Mouse (Mus musculus) MEL (cell line): Measurements from ENCODE around the gene Rab3c. TPM values are rescaled to one million over a fixed set of nuclear protein-coding genes. Genes with fewer than 3 reads are reported as not detected.

Experiments used
- DNase-seq: peaks from one replicate; pipeline ENCODE4 v3.0.0; 2011; ENCODE audit warnings: low read depth, low spot score
- H3K27ac ChIP-seq: 2 replicates; pipeline ENCODE4 v1.5.1; 2012; ENCODE audit warnings: low read depth, mild to moderate bottlenecking, control low read depth, low read length, moderate library complexity; ENCODE audit not compliant: control insufficient read depth
- H3K27me3 ChIP-seq, 2 experiments: fragments of 150-350 bp in 1 of 2; sonication (generic) in 1 of 2; 2 replicates each; pipeline ENCODE4 v1.6.1; 2012; ENCODE audit warnings: low read length in 2 of 2, mild to moderate bottlenecking in 2 of 2, improper control_type of control experiment in 1 of 2, moderate library complexity in 1 of 2; ENCODE audit not compliant: insufficient read depth in 2 of 2, control insufficient read depth in 1 of 2
- H3K36me3 ChIP-seq, 2 experiments: 2 replicates each; pipeline ENCODE4 v1.6.1; 2012 to 2014; ENCODE audit warnings: low read length in 2 of 2, improper control_type of control experiment in 1 of 2, inconsistent platforms in 1 of 2, mild to moderate bottlenecking in 1 of 2; ENCODE audit not compliant: insufficient read depth in 2 of 2, control insufficient read depth in 1 of 2
- H3K4me1 ChIP-seq, 2 experiments: fragments of 150-350 bp in 1 of 2; sonication (generic) in 1 of 2; 2 replicates each; pipeline ENCODE4 v1.6.1; 2012; ENCODE audit warnings: low read length in 2 of 2, improper control_type of control experiment in 1 of 2, mild to moderate bottlenecking in 1 of 2; ENCODE audit not compliant: insufficient read depth in 2 of 2, control insufficient read depth in 1 of 2
- H3K4me3 ChIP-seq, 2 experiments: fragments of 150-350 bp in 1 of 2; sonication (generic) in 1 of 2; 2 replicates each; pipeline ENCODE4 v1.5.1; 2012; ENCODE audit warnings: low read depth in 2 of 2, low read length in 2 of 2, mild to moderate bottlenecking in 2 of 2, moderate library complexity in 2 of 2, control low read depth in 1 of 2, improper control_type of control experiment in 1 of 2; ENCODE audit not compliant: control insufficient read depth in 1 of 2, insufficient read depth in 1 of 2
- H3K79me2 ChIP-seq: 2 replicates; pipeline ENCODE4 v1.6.1; 2012; ENCODE audit warnings: mild to moderate bottlenecking, low read length, moderate library complexity; ENCODE audit not compliant: control insufficient read depth, poor library complexity, insufficient read depth
- H3K9ac ChIP-seq: 2 replicates; pipeline ENCODE4 v1.6.1; 2012; ENCODE audit warnings: low read depth, mild to moderate bottlenecking, control low read depth, low read length, moderate library complexity; ENCODE audit not compliant: control insufficient read depth, poor library complexity, severe bottlenecking
- H3K9me3 ChIP-seq: fragments of 150-350 bp; sonication (generic); replicated peaks from 2 replicates; pipeline ENCODE4 v1.6.1; 2012; ENCODE audit warnings: mild to moderate bottlenecking, low read length, improper control_type of control experiment, moderate library complexity; ENCODE audit not compliant: insufficient read depth
- CHD1 ChIP-seq: IDR thresholded peaks from 2 replicates; pipeline ENCODE4 v1.6.1; 2012; ENCODE audit warnings: low read depth, mild to moderate bottlenecking, inconsistent platforms, low read length, improper control_type of control experiment
- CHD2 ChIP-seq: IDR thresholded peaks from 2 replicates; pipeline ENCODE4 v1.6.1; 2011; ENCODE audit warnings: low read length, improper control_type of control experiment
- CTCF ChIP-seq, 3 experiments: IDR thresholded peaks in 2 of 3; conservative IDR thresholded peaks in 1 of 3; 2 replicates each; pipeline ENCODE4 v1.5.1; 2011 to 2012; ENCODE audit warnings: low read length in 3 of 3, low read depth in 2 of 3, mild to moderate bottlenecking in 2 of 3, improper control_type of control experiment in 1 of 3, inconsistent platforms in 1 of 3, mixed read lengths in 1 of 3, moderate library complexity in 1 of 3; ENCODE audit not compliant: control insufficient read depth in 1 of 3, insufficient read depth in 1 of 3, poor library complexity in 1 of 3, severe bottlenecking in 1 of 3
- E2F4 ChIP-seq: IDR thresholded peaks from 2 replicates; pipeline ENCODE4 v1.6.1; 2011; ENCODE audit warnings: low read depth, low read length, improper control_type of control experiment, borderline replicate concordance
- ELF1 ChIP-seq: IDR thresholded peaks from 2 replicates; pipeline ENCODE4 v1.6.1; 2014; ENCODE audit warnings: low read depth, mild to moderate bottlenecking, inconsistent platforms, low read length, improper control_type of control experiment, moderate library complexity
- EP300 ChIP-seq, 2 experiments: IDR thresholded peaks; 2 replicates each; pipeline ENCODE4 v1.6.1; 2011; ENCODE audit warnings: improper control_type of control experiment in 2 of 2, low read length in 2 of 2, low read depth in 1 of 2, mild to moderate bottlenecking in 1 of 2
- GABPA ChIP-seq: IDR thresholded peaks from 2 replicates; pipeline ENCODE4 v1.6.1; 2012; ENCODE audit warnings: low read depth, mild to moderate bottlenecking, inconsistent platforms, low read length, improper control_type of control experiment, moderate library complexity
- GATA1 ChIP-seq: IDR thresholded peaks from 2 replicates; pipeline ENCODE4 v1.6.1; 2011; ENCODE audit warnings: low read depth, low read length, improper control_type of control experiment
- HCFC1 ChIP-seq: IDR thresholded peaks from 2 replicates; pipeline ENCODE4 v1.6.1; 2012; ENCODE audit warnings: low read depth, mild to moderate bottlenecking, inconsistent platforms, low read length, improper control_type of control experiment, moderate library complexity
- JUND ChIP-seq: IDR thresholded peaks from 2 replicates; pipeline ENCODE4 v1.6.1; 2011; ENCODE audit warnings: low read depth, mild to moderate bottlenecking, improper control_type of control experiment, low read length
- KAT2A ChIP-seq: conservative IDR thresholded peaks from 2 replicates; pipeline ENCODE4 v1.6.1; 2012; ENCODE audit warnings: low read depth, low read length, improper control_type of control experiment, inconsistent platforms
- MAFK ChIP-seq: IDR thresholded peaks from 2 replicates; pipeline ENCODE4 v1.6.1; 2011; ENCODE audit warnings: low read depth, mild to moderate bottlenecking, low read length, improper control_type of control experiment, borderline replicate concordance
- MEF2A ChIP-seq: IDR thresholded peaks from 2 replicates; pipeline ENCODE4 v1.6.1; 2014; ENCODE audit warnings: low read depth, mild to moderate bottlenecking, inconsistent platforms, low read length, improper control_type of control experiment; ENCODE audit not compliant: poor library complexity, insufficient replicate concordance, severe bottlenecking; ENCODE audit errors: extremely low read depth
- MYB ChIP-seq: IDR thresholded peaks from 2 replicates; pipeline ENCODE4 v1.6.1; 2011; ENCODE audit warnings: mild to moderate bottlenecking, low read depth, low read length, improper control_type of control experiment
- NELFE ChIP-seq: IDR thresholded peaks from 2 replicates; pipeline ENCODE4 v1.6.1; 2011; ENCODE audit warnings: low read depth, low read length, improper control_type of control experiment
- POLR2A ChIP-seq, 2 experiments: IDR thresholded peaks; 2 replicates each; pipeline ENCODE4 v1.6.1; 2011 to 2012; ENCODE audit warnings: low read length in 2 of 2, mild to moderate bottlenecking in 2 of 2, control low read depth in 1 of 2, improper control_type of control experiment in 1 of 2, low read depth in 1 of 2, moderate library complexity in 1 of 2; ENCODE audit not compliant: control insufficient read depth in 1 of 2, insufficient read depth in 1 of 2, poor library complexity in 1 of 2
- POLR2AphosphoS2 ChIP-seq: IDR thresholded peaks from 2 replicates; pipeline ENCODE4 v1.6.1; 2011; ENCODE audit warnings: low read length, improper control_type of control experiment
- POLR2AphosphoS5 ChIP-seq: IDR thresholded peaks from 2 replicates; pipeline ENCODE4 v1.6.1; 2012; ENCODE audit warnings: low read depth, borderline replicate concordance, mild to moderate bottlenecking, inconsistent platforms, low read length, moderate library complexity, mixed read lengths
- RCOR1 ChIP-seq: IDR thresholded peaks from 2 replicates; pipeline ENCODE4 v1.6.1; 2012; ENCODE audit warnings: low read depth, mild to moderate bottlenecking, inconsistent platforms, low read length, improper control_type of control experiment
- SMC3 ChIP-seq: IDR thresholded peaks from 2 replicates; pipeline ENCODE4 v1.6.1; 2011; ENCODE audit warnings: low read depth, low read length, improper control_type of control experiment
- USF2 ChIP-seq, 2 experiments: IDR thresholded peaks; 2 replicates each; pipeline ENCODE4 v1.6.1; 2011 to 2012; ENCODE audit warnings: improper control_type of control experiment in 2 of 2, low read length in 2 of 2, borderline replicate concordance in 1 of 2, inconsistent platforms in 1 of 2, low read depth in 1 of 2, mild to moderate bottlenecking in 1 of 2; ENCODE audit not compliant: insufficient read depth in 1 of 2
- ZKSCAN1 ChIP-seq: IDR thresholded peaks from 2 replicates; pipeline ENCODE4 v1.6.1; 2012; ENCODE audit warnings: low read depth, mild to moderate bottlenecking, inconsistent platforms, low read length, improper control_type of control experiment, moderate library complexity
- ZMIZ1 ChIP-seq: IDR thresholded peaks from 2 replicates; pipeline ENCODE4 v1.6.1; 2012; ENCODE audit warnings: low read depth, mild to moderate bottlenecking, inconsistent platforms, low read length, improper control_type of control experiment, moderate library complexity
- ZNF384 ChIP-seq: IDR thresholded peaks from 2 replicates; pipeline ENCODE4 v1.6.1; 2012; ENCODE audit warnings: low read depth, mild to moderate bottlenecking, inconsistent platforms, low read length, improper control_type of control experiment
- polyA plus RNA-seq, 2 experiments: library from polyadenylated mRNA; stranded (reverse) in 1 of 2; unstranded in 1 of 2; fragments of >175 nt in 1 of 2; fragments of >200 nt in 1 of 2; gene quantifications; 2 replicates each; pipeline versions ENCODE4 v1.2.1 to v1.2.4; 2012; ENCODE audit warnings: low replicate concordance in 2 of 2, low read depth in 1 of 2; ENCODE audit not compliant: insufficient read length in 2 of 2, insufficient read depth in 1 of 2, missing spikeins in 1 of 2
- total RNA-seq: library from RNA; depleted of rRNA; stranded (reverse); fragments of 300-350 nt; gene quantifications from 2 replicates; pipeline ENCODE4 v1.2.3, GENCODE M21; 2012

Rab3c gene
- total and polyA plus RNA-seq, 3 experiments: not detected

GRCm38 (mm10) chr13:110260649-110261048, 20.1 kb downstream of the Rab3c start:
- no peak for TF ChIP-seq MEF2A
- TF ChIP-seq EP300 (IDR thresholded peaks at IDR 0.05; ENCODE audit: low read depth in 1 of 2, low read length in 2 of 2): no peak
- TF ChIP-seq ZNF384: no peak
- TF ChIP-seq ZMIZ1: no peak
- no peak for TF ChIP-seq CTCF (IDR thresholded peaks at IDR 0.05 in 2 of 3, conservative IDR thresholded peaks at IDR 0.05 in 1 of 3; ENCODE audit: control insufficient read depth in 1 of 3, insufficient read depth in 1 of 3, low read depth in 2 of 3, low read length in 3 of 3, poor library complexity in 1 of 3, severe bottlenecking in 1 of 3)
- TF ChIP-seq ZKSCAN1: no peak
- TF ChIP-seq CHD1: no peak
- TF ChIP-seq ELF1: no peak
- TF ChIP-seq NELFE: no peak
- no peak for TF ChIP-seq JUND
- TF ChIP-seq USF2 (IDR thresholded peaks at IDR 0.05; ENCODE audit: borderline replicate concordance in 1 of 2, insufficient read depth in 1 of 2, low read depth in 1 of 2, low read length in 2 of 2): no peak
- no peak for TF ChIP-seq KAT2A
- TF ChIP-seq POLR2A (IDR thresholded peaks at IDR 0.05; ENCODE audit: control insufficient read depth in 1 of 2, insufficient read depth in 1 of 2, low read depth in 1 of 2, low read length in 2 of 2, poor library complexity in 1 of 2): no peak
- TF ChIP-seq GATA1: no peak
- no peak for TF ChIP-seq GABPA
- no peak for TF ChIP-seq RCOR1

GRCm38 (mm10) chr13:110251453-110251852, 29.3 kb downstream of the Rab3c start:
- peaks cover 0 to 1% of the 10 kb centered on the region in 2 experiments; a peak in 1 of 4 replicates for H3K27me3 ChIP-seq
- H3K36me3 ChIP-seq: no peaks in the 10 kb centered on the region
- no peaks in the 10 kb centered on the region for H3K4me1 ChIP-seq
- no peak overlapping the region for H3K4me3 ChIP-seq
- no peak overlapping the region for H3K27ac ChIP-seq
- H3K9me3 ChIP-seq: no peaks in the 10 kb centered on the region
- DNase-seq: no peak
- no peak for TF ChIP-seq CHD2
- TF ChIP-seq E2F4: no peak
- no peak for TF ChIP-seq ZNF384
- no peak for TF ChIP-seq MYB
- no peak for TF ChIP-seq USF2 (IDR thresholded peaks at IDR 0.05; ENCODE audit: borderline replicate concordance in 1 of 2, insufficient read depth in 1 of 2, low read depth in 1 of 2, low read length in 2 of 2)
- no peak for TF ChIP-seq POLR2AphosphoS2
- TF ChIP-seq HCFC1: no peak
- TF ChIP-seq SMC3: no peak
- no peak for TF ChIP-seq POLR2AphosphoS5
- TF ChIP-seq MAFK: no peak
- no peak overlapping the region for H3K9ac ChIP-seq
- H3K79me2 ChIP-seq: no peaks in the 10 kb centered on the region

More at GRCm38 (mm10) chr13:110260649-110261048, 20.1 kb downstream of the Rab3c start:
- Histone ChIP-seq H3K27me3 (peaks cover 0 to 1% of the 10 kb centered on the region in 2 experiments; a peak in 3 of 4 replicates), H3K9ac (no peak overlapping the region), H3K36me3 (no peaks in the 10 kb centered on the region), H3K27ac (no peak overlapping the region), H3K4me3 (no peak overlapping the region), H3K4me1 (no peaks in the 10 kb centered on the region), H3K79me2 (no peaks in the 10 kb centered on the region), H3K9me3 (no peaks in the 10 kb centered on the region)
- DNase-seq: no peak
